Mouse (Mus musculus) lung, adult 2 months (tissue): ENCODE measurements around the gene Osbpl5.

Experiments used
- CTCF ChIP-seq: fragments of 200-500 bp; IDR thresholded peaks from 2 replicates; pipeline ENCODE4 v1.5.1; 2011; ENCODE audit warnings: mild to moderate bottlenecking, low read length, control low read depth; ENCODE audit not compliant: insufficient read depth
- POLR2A ChIP-seq: fragments of 200-500 bp; IDR thresholded peaks from 2 replicates; pipeline ENCODE4 v1.6.1; 2011; ENCODE audit warnings: low read depth, mild to moderate bottlenecking, control low read depth, low read length, borderline replicate concordance; ENCODE audit errors: extremely low read depth

DNA sequence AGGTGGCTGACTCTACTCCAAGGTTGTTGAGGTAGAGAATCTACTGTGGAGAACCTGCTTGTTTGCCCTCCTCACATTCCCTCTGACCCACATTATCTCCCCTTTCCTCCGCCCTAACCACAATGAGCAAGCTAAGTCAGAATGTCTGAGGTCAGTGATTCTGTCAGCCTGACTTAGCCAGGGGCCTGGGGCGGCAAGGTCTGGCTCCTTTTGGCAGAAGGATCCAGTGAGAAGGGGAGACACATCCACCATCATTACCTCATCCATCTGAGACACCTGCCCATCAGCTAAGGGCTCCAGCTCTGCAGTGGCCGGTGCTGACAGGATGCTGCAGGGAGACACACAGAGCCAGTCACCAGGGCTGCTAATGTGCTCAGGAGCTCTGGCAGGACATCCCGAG, 42.0 kb upstream of the Osbpl5 start:
- TF ChIP-seq CTCF = no peak
- TF ChIP-seq POLR2A = no peak
